Mouse (Mus musculus) heart, adult 2 months (tissue): Measurements from ENCODE around the gene Pitpnm1. TPM values are rescaled to one million over a fixed set of nuclear protein-coding genes. Genes with fewer than 3 reads are reported as not detected.
"Not testable (repeated sequence)": the region's sequence is repeated elsewhere in the genome, so short reads cannot be mapped to it uniquely, and the experiment has no call there.

Experiments
- DNase-seq, 2 experiments: peaks; one replicate each; pipeline ENCODE4 v3.0.0; 2021
- H3K27ac ChIP-seq: fragments of 200-600 bp; 2 replicates; pipeline ENCODE4 v1.8.1; 2022
- H3K27me3 ChIP-seq: fragments of 200-500 bp; 2 replicates; pipeline ENCODE4 v1.6.1; 2012; ENCODE audit warnings: mild to moderate bottlenecking, low read length, inconsistent platforms, mixed read lengths; ENCODE audit not compliant: control insufficient read depth, insufficient read depth
- H3K36me3 ChIP-seq: fragments of 200-500 bp; 2 replicates; pipeline ENCODE4 v1.6.1; 2012; ENCODE audit warnings: low read length, inconsistent platforms; ENCODE audit not compliant: control insufficient read depth, insufficient read depth
- H3K4me1 ChIP-seq: fragments of 200-500 bp; 2 replicates; pipeline ENCODE4 v1.6.1; 2011; ENCODE audit warnings: low read length; ENCODE audit not compliant: control insufficient read depth, insufficient read depth
- H3K4me3 ChIP-seq: fragments of 200-600 bp; 2 replicates; pipeline ENCODE4 v1.8.1; 2022
- H3K79me2 ChIP-seq: fragments of 200-500 bp; replicated peaks from 2 replicates; pipeline ENCODE4 v1.6.1; 2012; ENCODE audit warnings: mild to moderate bottlenecking, inconsistent platforms, low read length, moderate library complexity, mixed read lengths; ENCODE audit not compliant: control insufficient read depth, insufficient read depth
- H3K9ac ChIP-seq: fragments of 200-500 bp; 2 replicates; pipeline ENCODE4 v1.6.1; 2012; ENCODE audit warnings: low read depth, mild to moderate bottlenecking, control low read depth, inconsistent platforms, low read length, mixed read lengths
- CTCF ChIP-seq: fragments of 200-600 bp; IDR thresholded peaks from 2 replicates; pipeline ENCODE4 v1.8.1; 2022; ENCODE audit warnings: antibody characterized with exemption, mild to moderate bottlenecking, moderate library complexity
- EP300 ChIP-seq: fragments of 200-500 bp; IDR thresholded peaks from 2 replicates; pipeline ENCODE4 v1.6.1; 2011; ENCODE audit warnings: low read depth, low read length, control low read depth; ENCODE audit not compliant: insufficient read depth
- POLR2A ChIP-seq: fragments of 200-500 bp; IDR thresholded peaks from 2 replicates; pipeline ENCODE4 v1.6.1; 2011; ENCODE audit warnings: mild to moderate bottlenecking, low read depth, low read length, control low read depth; ENCODE audit not compliant: insufficient read depth
- WGBS: fragments of 180-500 bp; shearing (Covaris S2); methylation state at CpG from one replicate; pipeline ENCODE4 v1.1.7; 2018; 5-methylcytosine and 5-hydroxymethylcytosine counted together
- intact Hi-C: fragments of 180-260 bp; cut with DNase I; formaldehyde crosslinking; loops from one replicate; pipeline ENCODE4 v1.15.1; 2025
- polyA plus RNA-seq: library from polyadenylated mRNA; depleted of rRNA; stranded (reverse); fragments of >200 nt; gene quantifications from 2 replicates; pipeline ENCODE4 v1.2.3, GENCODE M21; 2012
- total RNA-seq, 2 experiments: library from RNA; stranded (reverse); gene quantifications; 2 replicates each; pipeline ENCODE4 v1.2.3; 2021

The Pitpnm1 gene
- total and polyA plus RNA-seq, 3 experiments, result 18.1 to 49.9 (median 19.9) TPM

- peaks cover 2% of the 10 kb centered on the region; the same call in 1 of the 2 replicates for H3K36me3 ChIP-seq
- no peaks in the 10 kb centered on the region for H3K27me3 ChIP-seq
- no peak for DNase-seq
- no peak overlapping the region for H3K9ac ChIP-seq
- intact Hi-C loops, result no loop called here
- 84% methylated on average over 4 of the region's 4 CpGs for WGBS
- H3K27ac ChIP-seq, result no peak overlapping the region
- peaks cover 2% of the 10 kb centered on the region for H3K79me2 ChIP-seq
- no peak overlapping the region for H3K4me3 ChIP-seq
- TF ChIP-seq CTCF (no peak), POLR2A (no peak), EP300 (no peak)
- H3K4me1 ChIP-seq, result peaks cover 10% of the 10 kb centered on the region
Observed at GRCm38 (mm10) chr19:4124432-4124831, 24.6 kb downstream of the Pitpnm1 start.

GRCm38 (mm10) chr19:4125268-4125667 is 25.5 kb downstream of the Pitpnm1 start:
- H3K79me2 ChIP-seq, H3K27ac ChIP-seq, H3K36me3 ChIP-seq, H3K4me3 ChIP-seq, DNase-seq, H3K27me3 ChIP-seq: not testable (repeated sequence)
- intact Hi-C loops, result loop anchor here (5.0 kb wide), 2 partner anchors 77 to 102 kb away; partner anchors contain the start of gene Rad9a
- peaks cover 10% of the 10 kb centered on the region for H3K4me1 ChIP-seq
- peak overlapping the region; percentile 53 for H3K9ac ChIP-seq
- WGBS, result 15% methylated on average over 4 of the region's 4 CpGs

GRCm38 (mm10) chr19:4125741-4126696 is 26.2 kb downstream of the Pitpnm1 start, which contains the start of gene Aip:
Gene Aip, minus strand, starts transcription at chr19:4125858.
- intact Hi-C loops, result loop anchor here (2.0 to 5.0 kb wide), 3 partner anchors 37 to 101 kb away; partner anchors contain the start of genes Rad9a and Rps6kb2
- WGBS, result 1% methylated on average over 60 of the region's 64 CpGs
- Histone ChIP-seq H3K27me3 (no peaks in the 10 kb centered on the region), H3K4me3 (peak within 1 kb of the TSS; percentile 77), H3K9ac (peak within 1 kb of the TSS; percentile 92), H3K36me3 (no peaks in the 10 kb centered on the region), H3K27ac (peak within 1 kb of the TSS; percentile 89), H3K4me1 (peaks cover 5% of the 10 kb centered on the region), H3K79me2 (peaks cover 2% of the 10 kb centered on the region)
- peak; percentile 65 for TF ChIP-seq POLR2A
- peak; percentile 64 for TF ChIP-seq CTCF
- 0 out of 2 replicates have a peak, but pooled peaks have one; percentile 63 for TF ChIP-seq EP300
- peak; percentile 98 to 99 for DNase-seq

DNA sequence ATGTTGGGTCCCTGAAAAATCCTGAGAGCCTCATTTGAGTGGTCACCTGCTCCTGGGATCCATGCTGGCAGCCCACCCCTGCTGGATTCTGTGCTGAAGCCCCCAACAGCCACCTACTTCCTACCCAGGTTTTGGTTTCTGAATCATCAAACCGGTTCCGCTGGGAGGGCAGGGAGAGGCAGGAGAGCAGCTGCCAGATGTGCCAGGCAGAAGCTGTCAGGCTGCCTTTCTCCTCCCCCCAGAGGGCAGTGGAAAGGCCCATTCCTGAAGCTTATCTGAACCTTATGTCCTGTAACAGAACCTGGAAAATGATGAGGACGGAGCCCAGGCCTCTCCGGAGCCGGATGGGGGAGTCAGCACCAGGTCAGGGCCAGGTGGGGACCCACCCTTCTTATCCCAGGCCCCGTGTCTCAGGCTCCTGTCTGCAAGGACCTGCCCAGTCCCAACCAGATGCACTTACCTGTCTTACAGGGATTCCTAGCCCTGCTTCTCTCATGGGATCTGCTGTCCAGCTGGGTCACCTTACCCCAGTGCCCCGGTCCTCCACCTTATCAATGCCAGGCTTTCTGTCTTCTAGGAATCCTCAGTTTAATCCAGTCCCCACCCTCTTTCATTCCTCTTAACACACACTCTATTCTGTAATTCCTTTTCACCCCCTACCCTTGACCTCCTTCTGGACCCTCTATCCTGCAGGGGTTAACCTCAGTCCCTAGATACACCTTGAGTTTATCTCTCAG is 27.1 kb downstream of the Pitpnm1 start:
- TF ChIP-seq EP300 (no peak), POLR2A (no peak), CTCF (no peak)
- 39% methylated on average over 7 of the region's 7 CpGs for WGBS
- intact Hi-C loops, result loop anchor here (2.0 to 5.0 kb wide), 3 partner anchors 36 to 100 kb away; partner anchors contain the start of genes Rad9a and Rps6kb2
- peaks cover 2% of the 10 kb centered on the region for H3K79me2 ChIP-seq
- peaks cover 5% of the 10 kb centered on the region for H3K4me1 ChIP-seq
- no peak for DNase-seq
- peak overlapping the region; percentile 77 for H3K4me3 ChIP-seq
- peak overlapping the region; percentile 92 for H3K9ac ChIP-seq
- H3K27ac ChIP-seq, result peak overlapping the region; percentile 89
- no peaks in the 10 kb centered on the region for H3K36me3 ChIP-seq
- no peaks in the 10 kb centered on the region for H3K27me3 ChIP-seq

- no peak overlapping the region for H3K9ac ChIP-seq
- H3K27ac ChIP-seq, result no peak overlapping the region; the same call in none of the 2 replicates
- 88% methylated on average over 7 of the region's 7 CpGs for WGBS
- H3K4me3 ChIP-seq, result no peak overlapping the region
- peaks cover 2% of the 10 kb centered on the region for H3K79me2 ChIP-seq
- H3K27me3 ChIP-seq, result no peaks in the 10 kb centered on the region
- DNase-seq, result no peak
- peaks cover 5% of the 10 kb centered on the region for H3K4me1 ChIP-seq
- TF ChIP-seq CTCF (no peak), POLR2A (no peak), EP300 (no peak)
- intact Hi-C loops, result loop anchor here (5.0 kb wide), 2 partner anchors 73 to 98 kb away; partner anchors contain the start of gene Rad9a
- H3K36me3 ChIP-seq, result no peaks in the 10 kb centered on the region
Observed at GRCm38 (mm10) chr19:4129462-4129861, 29.7 kb downstream of the Pitpnm1 start.
